Mouse (Mus musculus): Measurements from ENCODE around the gene Mpped1.

DNA sequence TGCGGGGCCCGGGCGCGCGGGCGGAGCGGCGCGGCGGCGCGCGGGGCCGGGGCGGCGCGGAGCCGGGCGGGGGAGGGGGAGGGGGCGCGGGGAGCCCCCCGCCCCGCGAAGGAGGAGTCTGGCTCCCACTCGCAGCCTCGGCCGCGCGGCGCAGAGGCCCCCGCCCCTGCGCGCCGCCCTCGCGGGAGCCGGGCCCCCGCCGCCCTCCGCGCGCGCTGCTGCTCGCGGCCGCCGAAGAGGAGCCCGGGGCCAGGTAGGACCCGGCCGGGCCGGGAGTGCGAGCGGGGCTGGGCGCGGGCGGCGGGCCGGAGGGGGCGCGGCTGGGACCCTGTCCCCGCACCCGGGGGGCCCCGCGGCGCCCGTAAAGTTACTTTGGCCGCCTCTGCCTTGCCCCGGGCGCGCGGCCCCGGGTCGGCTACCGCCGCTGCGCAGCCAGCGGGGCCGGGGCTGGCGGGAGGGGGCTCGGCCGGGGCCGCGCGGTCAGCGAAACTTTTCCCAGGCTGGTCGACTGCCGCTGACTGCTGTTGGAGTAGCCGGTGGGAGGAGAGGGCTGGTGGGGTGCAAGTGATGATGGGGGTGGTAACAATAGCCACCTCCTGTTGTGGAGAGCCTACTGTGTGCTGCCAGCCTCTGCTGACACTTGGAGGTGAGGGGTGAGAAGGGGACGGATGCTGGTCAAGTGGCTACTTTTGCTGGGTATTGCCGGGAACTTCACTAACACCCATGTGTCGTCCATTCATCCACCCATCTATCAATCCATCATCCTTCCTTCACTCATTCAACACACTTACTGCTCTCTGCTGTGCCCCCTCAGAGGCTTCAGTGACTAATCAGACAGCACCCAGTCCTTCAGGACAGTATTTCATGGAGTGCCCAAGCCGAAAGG is 831 bp downstream of the Mpped1 start:
- TF ChIP-seq TAL1 (IDR thresholded peaks at IDR 0.05; ENCODE audit: low read length): no peak
- no peak for TF ChIP-seq CHD2 (IDR thresholded peaks at IDR 0.05; ENCODE audit: low read length)
- TF ChIP-seq GABPA (IDR thresholded peaks at IDR 0.05; ENCODE audit: low read depth, low read length): no peak

Data from MEL (cell line).